26 mouse cellular contexts compared by ENCODE assay signal in the genomic region with DNA sequence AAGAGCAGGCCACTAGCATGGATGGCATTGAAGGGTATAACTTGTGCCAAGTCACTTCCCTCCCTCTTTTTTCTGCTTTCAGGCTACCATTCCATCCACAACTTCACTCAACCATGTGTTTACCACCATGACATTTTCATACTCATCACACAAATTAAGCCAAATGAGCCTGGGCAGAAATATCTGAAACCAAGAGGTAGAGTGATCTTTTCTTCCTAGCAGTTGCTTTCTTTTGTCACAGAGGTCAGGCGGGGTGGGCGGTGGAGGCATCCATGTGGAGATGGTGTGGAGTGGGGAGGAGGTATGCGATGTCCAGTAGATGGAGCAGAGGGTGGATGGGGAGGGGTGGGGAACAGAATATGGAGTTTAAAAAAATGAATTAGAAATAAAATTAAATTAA.
"Had no signal": no experiment of that assay in that cellular context is flagged by ENCODE, and none has a peak within 500 bp of the region (broad histone marks: within the 10 kb centered on the region; RNA-seq: fewer than 3 reads in every experiment).

No protein-coding gene starts in this region.

- H3K4me3 ChIP-seq: gastrocnemius, adult 2 months; heart, embryonic 10.5 days; heart, embryonic 12.5 days; hindbrain, embryonic 10.5 days; hindbrain, embryonic 12.5 days; intestine, embryonic 15.5 days; kidney, embryonic 15.5 days; limb, embryonic 13.5 days; limb, embryonic 15.5 days had no signal

- H3K27me3 ChIP-seq: heart, embryonic 12.5 days; hindbrain, embryonic 12.5 days; intestine, embryonic 15.5 days; kidney, embryonic 15.5 days; limb, embryonic 13.5 days; limb, embryonic 15.5 days had no signal

- H3K9ac ChIP-seq: heart, embryonic 12.5 days; hindbrain, embryonic 12.5 days; hindbrain, embryonic 14.5 days; intestine, embryonic 15.5 days; kidney, embryonic 15.5 days; limb, embryonic 13.5 days; limb, embryonic 15.5 days had no signal

- H3K36me3 ChIP-seq: heart, embryonic 10.5 days; heart, embryonic 12.5 days; hindbrain, embryonic 10.5 days; hindbrain, embryonic 12.5 days; intestine, embryonic 15.5 days; kidney, embryonic 15.5 days; limb, embryonic 13.5 days; limb, embryonic 15.5 days had no signal

- DNase-seq: gastrocnemius, adult 2 months; gastrocnemius, postnatal 10 days; gastrocnemius, postnatal 25 days; heart, adult 18-20 months; heart, postnatal 10 days; heart, postnatal 4 days; kidney, adult 18-20 months; kidney, adult 9 months; kidney, postnatal 14 days; kidney, postnatal 36 days; layer of hippocampus, adult 9-11 months; layer of hippocampus, postnatal 36 days; left cerebral cortex, postnatal 4 days had no signal

- H3K27ac ChIP-seq: gastrocnemius, adult 2 months; heart, embryonic 10.5 days; hindbrain, embryonic 10.5 days; hindbrain, embryonic 12.5 days; hindbrain, embryonic 14.5 days; intestine, embryonic 15.5 days; kidney, embryonic 15.5 days; kidney, postnatal 0 days; limb, embryonic 13.5 days; limb, embryonic 15.5 days had no signal

- H3K4me1 ChIP-seq: heart, embryonic 10.5 days; hindbrain, embryonic 12.5 days; intestine, embryonic 15.5 days; kidney, embryonic 15.5 days; limb, embryonic 13.5 days; limb, embryonic 15.5 days had no signal

- ATAC-seq: hindbrain, embryonic 16.5 days; inflammation-experienced regulatory T-cells, adult 6 months; intestine, embryonic 15.5 days; intestine, postnatal 0 days had no signal

- H3K9me3 ChIP-seq: heart, embryonic 10.5 days; heart, embryonic 12.5 days; hindbrain, embryonic 10.5 days; hindbrain, embryonic 12.5 days; intestine, embryonic 15.5 days; kidney, embryonic 15.5 days; limb, embryonic 13.5 days; limb, embryonic 15.5 days had no signal

- H3K4me2 ChIP-seq: heart, embryonic 12.5 days; hindbrain, embryonic 12.5 days; hindbrain, embryonic 14.5 days; intestine, embryonic 15.5 days; kidney, embryonic 15.5 days; limb, embryonic 13.5 days; limb, embryonic 15.5 days had no signal
